Mouse (Mus musculus) MEL (cell line): ENCODE measurements around the gene Trank1.

ENCODE experiments used
- CTCF ChIP-seq, 3 experiments: IDR thresholded peaks in 2 of 3; conservative IDR thresholded peaks in 1 of 3; 2 replicates each; pipeline ENCODE4 v1.5.1; 2011 to 2012; ENCODE audit warnings: low read length in 3 of 3, low read depth in 2 of 3, mild to moderate bottlenecking in 2 of 3, improper control_type of control experiment in 1 of 3, inconsistent platforms in 1 of 3, mixed read lengths in 1 of 3, moderate library complexity in 1 of 3; ENCODE audit not compliant: control insufficient read depth in 1 of 3, insufficient read depth in 1 of 3, poor library complexity in 1 of 3, severe bottlenecking in 1 of 3
- GABPA ChIP-seq: IDR thresholded peaks from 2 replicates; pipeline ENCODE4 v1.6.1; 2012; ENCODE audit warnings: low read depth, mild to moderate bottlenecking, inconsistent platforms, low read length, improper control_type of control experiment, moderate library complexity
- HCFC1 ChIP-seq: IDR thresholded peaks from 2 replicates; pipeline ENCODE4 v1.6.1; 2012; ENCODE audit warnings: low read depth, mild to moderate bottlenecking, inconsistent platforms, low read length, improper control_type of control experiment, moderate library complexity
- MAFK ChIP-seq: IDR thresholded peaks from 2 replicates; pipeline ENCODE4 v1.6.1; 2011; ENCODE audit warnings: low read depth, mild to moderate bottlenecking, low read length, improper control_type of control experiment, borderline replicate concordance
- MAX ChIP-seq: IDR thresholded peaks from 2 replicates; pipeline ENCODE4 v1.6.1; 2011; ENCODE audit warnings: low read length, improper control_type of control experiment
- NRF1 ChIP-seq: IDR thresholded peaks from 2 replicates; pipeline ENCODE4 v1.6.1; 2014; ENCODE audit warnings: low read depth, mild to moderate bottlenecking, inconsistent platforms, low read length, improper control_type of control experiment, moderate library complexity; ENCODE audit not compliant: poor library complexity, insufficient read depth, severe bottlenecking
- TAL1 ChIP-seq: IDR thresholded peaks from 2 replicates; pipeline ENCODE4 v1.6.1; 2012; ENCODE audit warnings: mild to moderate bottlenecking, inconsistent platforms, low read length, moderate library complexity, mixed read lengths
- USF1 ChIP-seq: IDR thresholded peaks from 2 replicates; pipeline ENCODE4 v1.6.1; 2014; ENCODE audit warnings: low read depth, mild to moderate bottlenecking, inconsistent platforms, low read length, improper control_type of control experiment, moderate library complexity
- ZC3H11A ChIP-seq: IDR thresholded peaks from 2 replicates; pipeline ENCODE4 v1.6.1; 2012; ENCODE audit warnings: low read depth, mild to moderate bottlenecking, inconsistent platforms, low read length, improper control_type of control experiment
- ZMIZ1 ChIP-seq: IDR thresholded peaks from 2 replicates; pipeline ENCODE4 v1.6.1; 2012; ENCODE audit warnings: low read depth, mild to moderate bottlenecking, inconsistent platforms, low read length, improper control_type of control experiment, moderate library complexity

GRCm38 (mm10) chr9:111334555-111335164 lies 23.1 kb downstream of the Trank1 start:
- TF ChIP-seq ZC3H11A: no peak
- no peak for TF ChIP-seq CTCF (IDR thresholded peaks at IDR 0.05 in 2 of 3, conservative IDR thresholded peaks at IDR 0.05 in 1 of 3; ENCODE audit: control insufficient read depth in 1 of 3, insufficient read depth in 1 of 3, low read depth in 2 of 3, low read length in 3 of 3, poor library complexity in 1 of 3, severe bottlenecking in 1 of 3)
- no peak for TF ChIP-seq MAFK
- TF ChIP-seq GABPA: no peak
- no peak for TF ChIP-seq TAL1
- no peak for TF ChIP-seq NRF1
- TF ChIP-seq USF1: no peak
- no peak for TF ChIP-seq HCFC1
- TF ChIP-seq ZMIZ1: no peak
- no peak for TF ChIP-seq MAX
